8 mouse cellular contexts compared by ENCODE assay signal in the genomic region with DNA sequence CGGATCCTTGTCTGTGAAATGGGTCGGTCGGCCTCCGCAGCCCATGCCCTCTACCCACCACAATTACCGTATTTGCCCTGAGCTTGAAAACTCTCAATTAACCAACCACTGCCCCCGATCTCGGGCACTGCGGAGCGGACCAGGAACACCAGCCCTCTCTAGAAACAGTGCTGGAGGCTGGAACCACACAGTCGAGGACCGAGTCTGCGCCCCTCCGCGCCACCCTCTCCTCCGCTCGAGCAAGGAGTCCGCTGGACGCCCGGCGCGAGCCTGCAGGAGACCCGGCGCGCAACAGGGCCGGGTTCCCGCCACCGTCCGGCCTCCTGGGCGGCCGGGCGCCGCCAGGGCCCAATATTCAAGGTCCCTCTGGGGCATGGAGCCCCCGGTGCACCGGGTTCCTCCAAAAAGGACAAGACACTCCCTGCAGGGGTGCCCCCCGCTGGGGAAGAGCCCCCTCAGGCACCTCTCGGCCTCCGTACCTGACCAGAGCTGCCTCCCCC. TPM values are rescaled to one million over a fixed set of nuclear protein-coding genes. Genes with fewer than 3 reads are reported as not detected.
DNase-seq lines count a peak whose midpoint lies in the region; ATAC-seq and TF ChIP-seq lines count a peak whose summit lies in the region.

No protein-coding gene starts in this region.

- peaks cover 46% of the 10 kb centered on the region for H3K79me3 ChIP-seq in C2C12 (ENCODE audit: low read depth)

- DNase-seq in gastrocnemius, adult 2 months, result no peak
- DNase-seq in gastrocnemius, postnatal 14 days, result no peak
- DNase-seq in fibroblast of lung, adult 2 months (ENCODE audit: low read depth), result peak; percentile 3
- no peak for DNase-seq in adrenal gland, adult 2 months
- DNase-seq in left cerebral cortex, postnatal 36 days (ENCODE audit: low spot score in 2 of 2), result no peak
- no peak for DNase-seq in kidney, adult 8-10 months

- under 1% methylated on average over 36 of the region's 37 CpGs for WGBS in limb, embryonic 15.5 days

- H3K4me3 ChIP-seq in gastrocnemius, adult 2 months, result peak overlapping the region; percentile 77
- peak overlapping the region; percentile 79 for H3K4me3 ChIP-seq in C2C12 (ENCODE audit: insufficient read depth, poor library complexity, severe bottlenecking)
- peak overlapping the region; percentile 100 for H3K4me3 ChIP-seq in limb, embryonic 15.5 days

- ATAC-seq in limb, embryonic 15.5 days (ENCODE audit: insufficient number of reproducible peaks, low FRiP score, low TSS enrichment, low read depth), result peak; percentile 24

- H3K27ac ChIP-seq in gastrocnemius, adult 2 months, result peak overlapping the region; percentile 92
- peak overlapping the region; percentile 69 for H3K27ac ChIP-seq in limb, embryonic 15.5 days

- no peaks in the 10 kb centered on the region for H3K36me3 ChIP-seq in C2C12 (ENCODE audit: control insufficient read depth, insufficient read depth)
- peaks cover 16% of the 10 kb centered on the region for H3K36me3 ChIP-seq in limb, embryonic 15.5 days

- no peak; the same call in 1 of the 2 replicates for TF ChIP-seq CTCF in gastrocnemius, adult 2 months (IDR thresholded peaks at IDR 0.05)
- TF ChIP-seq CTCF in C2C12 (IDR thresholded peaks at IDR 0.05; ENCODE audit: control insufficient read depth, insufficient read depth, insufficient read length), result no peak

- peak overlapping the region; percentile 88 for H3K4me2 ChIP-seq in limb, embryonic 15.5 days

- H3K9ac ChIP-seq in limb, embryonic 15.5 days, result peak overlapping the region; percentile 100

- peak overlapping the region; percentile 97 for H3ac ChIP-seq in C2C12 (ENCODE audit: control insufficient read depth, insufficient read length, low read depth)

- peaks cover 25% of the 10 kb centered on the region for H3K4me1 ChIP-seq in limb, embryonic 15.5 days

- no peaks in the 10 kb centered on the region for H3K9me3 ChIP-seq in limb, embryonic 15.5 days

- intact Hi-C loops in gastrocnemius, adult 2 months (cut with DNase I), result no loop called here
- intact Hi-C loops in gastrocnemius, postnatal 14 days (cut with DNase I; ENCODE audit: low total_unique reads), result no loop called here
- intact Hi-C loops in left cerebral cortex, postnatal 36 days (cut with DNase I), result loop anchor here (2.0 kb wide), 1 partner anchor 50 kb away; the partner anchor contains the start of gene Tomm40

- peaks cover 53% of the 10 kb centered on the region for H3K79me2 ChIP-seq in C2C12 (ENCODE audit: control insufficient read depth, insufficient read depth)

- no peaks in the 10 kb centered on the region for H3K27me3 ChIP-seq in C2C12 (ENCODE audit: control insufficient read depth, insufficient read depth, insufficient read length)
- no peaks in the 10 kb centered on the region for H3K27me3 ChIP-seq in limb, embryonic 15.5 days

TF ChIP-seq in C2C12, 6 proteins besides CTCF, POLR2A, EP300 and RAD21:
- no peak for TF ChIP-seq MYOD1 (IDR thresholded peaks at IDR 0.05; ENCODE audit: control insufficient read depth, insufficient read length, low read depth)
- no peak for TF ChIP-seq MAX (IDR thresholded peaks at IDR 0.05)
- TF ChIP-seq FOSL1 (IDR thresholded peaks at IDR 0.05; ENCODE audit: insufficient read depth, low read length, poor library complexity, severe bottlenecking), result no peak
- TF ChIP-seq USF1 (IDR thresholded peaks at IDR 0.05; ENCODE audit: low read depth), result no peak
- no peak for TF ChIP-seq CEBPB (IDR thresholded peaks at IDR 0.05; ENCODE audit: low read depth)
- no peak for TF ChIP-seq MYOG (IDR thresholded peaks at IDR 0.05; ENCODE audit: control insufficient read depth, extremely low read depth, insufficient read length)

RNA-seq across cellular contexts. Expression of gene Clptm1, which starts 0.3 kb away (rescaled TPM):
- 10 to 100 TPM; 46.6 TPM for total RNA-seq in gastrocnemius, adult 2 months (2021)
- total RNA-seq in gastrocnemius, postnatal 14 days (2021), result 10 to 100 TPM; 39.8 to 47.7 TPM
- 95.7 TPM for polyA plus RNA-seq in C2C12 (2012; fragmentation: generic; extraction: Trizol)
- polyA plus RNA-seq in limb, embryonic 15.5 days (2015; fragmentation: Nextera tagmentation; extraction: Ambion mirVana), result 73.4 and 73.8 TPM in 2 replicates
- total RNA-seq in adrenal gland, adult 2 months (2021), result 100 to 1,000 TPM; 151 to 152 TPM
- 157 and 178 TPM in 2 replicates for polyA plus RNA-seq in adrenal gland, adult 2 months (2012; rRNA removed)
- total RNA-seq in left cerebral cortex, postnatal 36 days (2021), result 100 to 1,000 TPM; 147 to 157 TPM

RNA-seq across cellular contexts. Expression of gene Apoc2, which starts 13.2 kb away (rescaled TPM):
- total RNA-seq in gastrocnemius, adult 2 months (2021), result not detected
- under 1 TPM; 0.41 to 0.44 TPM for total RNA-seq in gastrocnemius, postnatal 14 days (2021)
- not detected for polyA plus RNA-seq in C2C12 (2012; fragmentation: generic; extraction: Trizol)
- 1.8 and 2.7 TPM in 2 replicates for polyA plus RNA-seq in limb, embryonic 15.5 days (2015; fragmentation: Nextera tagmentation; extraction: Ambion mirVana)
- 1 to 10 TPM in 1 of 2 experiments, not detected in 1; 3.1 TPM for total RNA-seq in adrenal gland, adult 2 months (2021)
- 0.28 TPM in 1 of 2 replicates, not detected in the other for polyA plus RNA-seq in adrenal gland, adult 2 months (2012; rRNA removed)
- total RNA-seq in left cerebral cortex, postnatal 36 days (2021), result not detected

RNA-seq across cellular contexts. Expression of gene Gm44805, which starts 16.7 kb away (rescaled TPM):
- total RNA-seq in gastrocnemius, adult 2 months (2021), result not detected
- total RNA-seq in gastrocnemius, postnatal 14 days (2021), result not detected
- not detected for polyA plus RNA-seq in C2C12 (2012; fragmentation: generic; extraction: Trizol)
- not detected in 2 replicates for polyA plus RNA-seq in limb, embryonic 15.5 days (2015; fragmentation: Nextera tagmentation; extraction: Ambion mirVana)
- 1 to 10 TPM; 1.5 to 1.9 TPM for total RNA-seq in adrenal gland, adult 2 months (2021)
- polyA plus RNA-seq in adrenal gland, adult 2 months (2012; rRNA removed), result 2.3 and 4.1 TPM in 2 replicates
- total RNA-seq in left cerebral cortex, postnatal 36 days (2021), result not detected

RNA-seq across cellular contexts. Expression of gene Apoc4, which starts 16.8 kb away (rescaled TPM):
- not detected for total RNA-seq in gastrocnemius, adult 2 months (2021)
- total RNA-seq in gastrocnemius, postnatal 14 days (2021), result not detected
- not detected for polyA plus RNA-seq in C2C12 (2012; fragmentation: generic; extraction: Trizol)
- polyA plus RNA-seq in limb, embryonic 15.5 days (2015; fragmentation: Nextera tagmentation; extraction: Ambion mirVana), result 0.41 TPM in 1 of 2 replicates, not detected in the other
- total RNA-seq in adrenal gland, adult 2 months (2021), result 100 to 1,000 TPM in 1 of 2 experiments, 10 to 100 TPM in 1; 40.7 to 204 TPM
- 95.0 and 181 TPM in 2 replicates for polyA plus RNA-seq in adrenal gland, adult 2 months (2012; rRNA removed)
- total RNA-seq in left cerebral cortex, postnatal 36 days (2021), result not detected

RNA-seq across cellular contexts. Expression of gene Apoc1, which starts 28.0 kb away (rescaled TPM):
- total RNA-seq in gastrocnemius, adult 2 months (2021), result 1 to 10 TPM in 1 of 2 experiments, under 1 TPM in 1; 0.64 to 1.1 TPM
- total RNA-seq in gastrocnemius, postnatal 14 days (2021), result 1 to 10 TPM in 1 of 2 experiments, not detected in 1; 1.3 TPM
- polyA plus RNA-seq in C2C12 (2012; fragmentation: generic; extraction: Trizol), result not detected
- polyA plus RNA-seq in limb, embryonic 15.5 days (2015; fragmentation: Nextera tagmentation; extraction: Ambion mirVana), result 46.2 and 57.9 TPM in 2 replicates
- 1,000 to 10,000 TPM in 1 of 2 experiments, 100 to 1,000 TPM in 1; 204 to 1,066 TPM for total RNA-seq in adrenal gland, adult 2 months (2021)
- 76.5 and 212 TPM in 2 replicates for polyA plus RNA-seq in adrenal gland, adult 2 months (2012; rRNA removed)
- 1 to 10 TPM; 1.5 to 2.9 TPM for total RNA-seq in left cerebral cortex, postnatal 36 days (2021)
